Mouse (Mus musculus): Measurements from ENCODE around the gene Nop2. TPM values are rescaled to one million over a fixed set of nuclear protein-coding genes. Genes with fewer than 3 reads are reported as not detected.

Nop2 gene
- polyA plus RNA-seq, 1 experiment = 24.5 TPM

DNA sequence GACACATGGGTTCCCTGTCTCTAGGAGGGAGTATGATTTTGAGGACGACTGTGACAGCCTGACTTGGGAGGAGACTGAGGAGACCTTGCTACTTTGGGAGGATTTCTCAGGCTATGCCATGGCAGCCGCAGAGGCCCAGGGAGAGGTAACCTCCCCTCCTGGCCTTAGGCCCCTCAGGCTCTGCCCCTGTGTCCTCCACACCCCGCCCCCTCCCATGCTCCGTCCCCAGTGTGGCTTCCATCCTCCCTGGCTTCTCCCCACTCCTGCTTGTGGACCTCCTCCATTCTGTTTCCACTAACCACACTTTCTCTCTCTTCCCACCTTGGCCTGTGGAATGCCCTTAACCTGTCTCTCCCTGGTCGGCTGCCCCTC lies 21.3 kb downstream of the Nop2 start:
- Histone ChIP-seq H3K27ac (ENCODE audit: control insufficient read depth, insufficient read depth, low read depth, low read length) (no peak overlapping the region), H3K4me1 (ENCODE audit: control insufficient read depth, insufficient read depth, low read length) (peaks cover 9% of the 10 kb centered on the region), H3K4me3 (ENCODE audit: control insufficient read depth, low read depth, low read length) (no peak overlapping the region), H3K27me3 (ENCODE audit: control insufficient read depth, insufficient read depth, low read length) (no peaks in the 10 kb centered on the region), H3K36me3 (ENCODE audit: control insufficient read depth, insufficient read depth, low read length) (peaks cover 2% of the 10 kb centered on the region)
- TF ChIP-seq CTCF (IDR thresholded peaks at IDR 0.05; ENCODE audit: control insufficient read depth, insufficient read depth, insufficient replicate concordance, low read depth, low read length) (no peak), POLR2A (IDR thresholded peaks at IDR 0.05; ENCODE audit: control insufficient read depth, low read depth, low read length) (no peak)

GRCm38 (mm10) chr6:125153682-125154081 lies 22.0 kb downstream of the Nop2 start:
- Histone ChIP-seq H3K4me3 (ENCODE audit: control insufficient read depth, low read depth, low read length) (no peak overlapping the region), H3K27ac (ENCODE audit: control insufficient read depth, insufficient read depth, low read depth, low read length) (no peak overlapping the region), H3K36me3 (ENCODE audit: control insufficient read depth, insufficient read depth, low read length) (peaks cover 2% of the 10 kb centered on the region), H3K4me1 (ENCODE audit: control insufficient read depth, insufficient read depth, low read length) (peaks cover 5% of the 10 kb centered on the region), H3K27me3 (ENCODE audit: control insufficient read depth, insufficient read depth, low read length) (no peaks in the 10 kb centered on the region)
- TF ChIP-seq POLR2A (IDR thresholded peaks at IDR 0.05; ENCODE audit: control insufficient read depth, low read depth, low read length) = no peak
- TF ChIP-seq CTCF (IDR thresholded peaks at IDR 0.05; ENCODE audit: control insufficient read depth, insufficient read depth, insufficient replicate concordance, low read depth, low read length) = no peak

- Histone ChIP-seq H3K27me3 (ENCODE audit: control insufficient read depth, insufficient read depth, low read length) (no peaks in the 10 kb centered on the region), H3K4me3 (ENCODE audit: control insufficient read depth, low read depth, low read length) (no peak overlapping the region), H3K36me3 (ENCODE audit: control insufficient read depth, insufficient read depth, low read length) (peaks cover 2% of the 10 kb centered on the region), H3K4me1 (ENCODE audit: control insufficient read depth, insufficient read depth, low read length) (peaks cover 2% of the 10 kb centered on the region), H3K27ac (ENCODE audit: control insufficient read depth, insufficient read depth, low read depth, low read length) (no peak overlapping the region)
- TF ChIP-seq CTCF (IDR thresholded peaks at IDR 0.05; ENCODE audit: control insufficient read depth, insufficient read depth, insufficient replicate concordance, low read depth, low read length) (no peak), POLR2A (IDR thresholded peaks at IDR 0.05; ENCODE audit: control insufficient read depth, low read depth, low read length) (no peak)
Measured at GRCm38 (mm10) chr6:125154550-125154949, 22.8 kb downstream of the Nop2 start.

GRCm38 (mm10) chr6:125155262-125155661 lies 23.6 kb downstream of the Nop2 start:
- TF ChIP-seq POLR2A (IDR thresholded peaks at IDR 0.05; ENCODE audit: control insufficient read depth, low read depth, low read length) (no peak), CTCF (IDR thresholded peaks at IDR 0.05; ENCODE audit: control insufficient read depth, insufficient read depth, insufficient replicate concordance, low read depth, low read length) (no peak)

DNA sequence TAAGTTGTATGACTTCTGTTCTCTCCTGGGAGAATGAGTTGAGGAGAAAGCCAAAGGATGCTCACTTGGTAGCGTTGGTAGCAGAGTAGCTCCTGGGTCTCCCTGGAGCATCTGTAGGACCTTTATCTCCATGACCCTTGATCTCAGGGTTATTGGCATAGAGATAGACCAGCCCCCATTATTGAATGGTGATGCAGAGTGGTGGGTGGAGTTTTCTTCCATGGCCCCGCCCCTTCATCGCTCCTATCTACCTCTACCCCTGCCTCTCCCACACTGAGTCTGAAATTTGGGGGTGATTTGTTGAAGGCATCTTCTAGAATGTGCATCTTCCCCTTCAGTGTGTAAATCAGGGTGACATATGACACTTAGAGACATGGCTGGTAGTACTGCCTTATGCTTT lies 24.8 kb downstream of the Nop2 start:
- H3K4me1 ChIP-seq (ENCODE audit: control insufficient read depth, insufficient read depth, low read length) = no peaks in the 10 kb centered on the region
- TF ChIP-seq POLR2A (IDR thresholded peaks at IDR 0.05; ENCODE audit: control insufficient read depth, low read depth, low read length) (no peak), CTCF (IDR thresholded peaks at IDR 0.05; ENCODE audit: control insufficient read depth, insufficient read depth, insufficient replicate concordance, low read depth, low read length) (no peak)
- no peak overlapping the region for H3K27ac ChIP-seq (ENCODE audit: control insufficient read depth, insufficient read depth, low read depth, low read length)
- H3K4me3 ChIP-seq (ENCODE audit: control insufficient read depth, low read depth, low read length) = no peak overlapping the region
- H3K27me3 ChIP-seq (ENCODE audit: control insufficient read depth, insufficient read depth, low read length) = no peaks in the 10 kb centered on the region
- H3K36me3 ChIP-seq (ENCODE audit: control insufficient read depth, insufficient read depth, low read length) = peaks cover 2% of the 10 kb centered on the region

More at GRCm38 (mm10) chr6:125155262-125155661, 23.6 kb downstream of the Nop2 start:
- no peak overlapping the region for H3K4me3 ChIP-seq (ENCODE audit: control insufficient read depth, low read depth, low read length)
- no peaks in the 10 kb centered on the region for H3K4me1 ChIP-seq (ENCODE audit: control insufficient read depth, insufficient read depth, low read length)
- H3K36me3 ChIP-seq (ENCODE audit: control insufficient read depth, insufficient read depth, low read length) = peaks cover 3% of the 10 kb centered on the region
- H3K27me3 ChIP-seq (ENCODE audit: control insufficient read depth, insufficient read depth, low read length) = no peaks in the 10 kb centered on the region
- no peak overlapping the region for H3K27ac ChIP-seq (ENCODE audit: control insufficient read depth, insufficient read depth, low read depth, low read length)

- no peak overlapping the region for H3K4me3 ChIP-seq (ENCODE audit: control insufficient read depth, low read depth, low read length)
- peaks cover 3% of the 10 kb centered on the region for H3K36me3 ChIP-seq (ENCODE audit: control insufficient read depth, insufficient read depth, low read length)
Measured at GRCm38 (mm10) chr6:125156903-125157614, 25.4 kb downstream of the Nop2 start.

DNA sequence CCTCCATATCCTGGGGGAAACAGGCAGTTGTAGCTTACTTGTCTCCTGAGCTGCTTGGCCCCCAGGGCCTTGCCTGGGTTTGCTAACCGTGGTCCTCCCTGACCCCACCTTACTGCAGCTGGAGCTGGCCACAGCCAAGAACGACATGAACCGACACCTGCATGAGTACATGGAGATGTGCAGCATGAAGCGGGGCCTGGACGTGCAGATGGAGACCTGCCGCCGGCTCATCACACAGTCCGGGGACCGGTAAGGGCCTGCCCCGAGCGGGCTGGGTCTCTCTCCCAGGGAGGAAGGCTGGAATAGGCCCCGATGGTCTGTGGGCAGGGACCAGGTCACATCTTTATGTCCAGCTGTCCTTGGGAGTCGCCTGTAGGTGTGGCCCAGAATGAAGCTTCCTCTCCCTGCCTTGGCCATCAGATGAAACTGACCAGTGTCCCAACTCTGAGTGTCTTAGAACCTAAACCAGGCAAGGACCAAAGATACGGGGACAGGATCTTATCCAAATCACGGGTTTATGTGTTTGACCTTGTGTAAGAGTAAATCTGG lies 27.3 kb downstream of the Nop2 start:
- H3K27ac ChIP-seq (ENCODE audit: control insufficient read depth, insufficient read depth, low read depth, low read length) = no peak overlapping the region; the same call in 1 of the 2 replicates
- no peak for TF ChIP-seq POLR2A (IDR thresholded peaks at IDR 0.05; ENCODE audit: control insufficient read depth, low read depth, low read length)
- TF ChIP-seq CTCF (IDR thresholded peaks at IDR 0.05; ENCODE audit: control insufficient read depth, insufficient read depth, insufficient replicate concordance, low read depth, low read length) = no peak
- H3K4me1 ChIP-seq (ENCODE audit: control insufficient read depth, insufficient read depth, low read length) = peaks cover 4% of the 10 kb centered on the region
- peaks cover 3% of the 10 kb centered on the region for H3K36me3 ChIP-seq (ENCODE audit: control insufficient read depth, insufficient read depth, low read length)
- H3K27me3 ChIP-seq (ENCODE audit: control insufficient read depth, insufficient read depth, low read length) = no peaks in the 10 kb centered on the region
- H3K4me3 ChIP-seq (ENCODE audit: control insufficient read depth, low read depth, low read length) = no peak overlapping the region

More at GRCm38 (mm10) chr6:125156903-125157614, 25.4 kb downstream of the Nop2 start:
- Histone ChIP-seq H3K27ac (ENCODE audit: control insufficient read depth, insufficient read depth, low read depth, low read length) (no peak overlapping the region), H3K4me1 (ENCODE audit: control insufficient read depth, insufficient read depth, low read length) (no peaks in the 10 kb centered on the region), H3K27me3 (ENCODE audit: control insufficient read depth, insufficient read depth, low read length) (no peaks in the 10 kb centered on the region)
- TF ChIP-seq CTCF (IDR thresholded peaks at IDR 0.05; ENCODE audit: control insufficient read depth, insufficient read depth, insufficient replicate concordance, low read depth, low read length) (no peak), POLR2A (IDR thresholded peaks at IDR 0.05; ENCODE audit: control insufficient read depth, low read depth, low read length) (no peak)

Measured in testis, adult 2 months (tissue).